Mouse (Mus musculus) liver, adult 2 months (tissue): ENCODE data around the gene Zfyve16.

Experiments
- CTCF ChIP-seq: fragments of 200-500 bp; IDR thresholded peaks from 2 replicates; pipeline ENCODE4 v1.5.1; 2011; ENCODE audit warnings: low read depth, low read length, control low read depth
- POLR2A ChIP-seq: fragments of 200-500 bp; IDR thresholded peaks from 2 replicates; pipeline ENCODE4 v1.6.1; 2011; ENCODE audit warnings: low read length, control low read depth; ENCODE audit not compliant: insufficient read depth; ENCODE audit errors: extremely low read depth

DNA sequence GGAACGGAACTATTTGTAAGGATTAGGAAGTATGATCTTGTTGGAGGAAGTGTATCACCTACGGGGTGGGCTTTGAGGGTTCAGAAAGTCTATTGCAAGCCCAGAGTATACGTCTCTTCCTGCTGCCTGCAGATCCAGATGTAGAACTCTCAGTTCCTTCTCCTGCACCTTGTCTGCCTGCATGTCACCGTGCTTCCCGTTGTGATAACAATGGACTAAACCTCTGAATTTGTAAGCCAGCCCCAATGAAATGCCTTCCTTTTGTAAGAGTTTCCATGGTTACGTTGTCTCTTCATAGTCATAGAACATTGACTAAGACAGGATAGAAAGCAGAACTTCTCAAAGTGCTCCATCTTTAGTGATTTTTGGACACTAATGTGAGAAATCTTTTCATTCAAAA lies 46.0 kb upstream of the Zfyve16 start:
- TF ChIP-seq POLR2A (no peak), CTCF (no peak)
